Mouse (Mus musculus) testis, postnatal 14 days (tissue): ENCODE data around the gene Cenps.
"Not testable (repeated sequence)": the region's sequence is repeated elsewhere in the genome, so short reads cannot be mapped to it uniquely, and the experiment has no call there.

Experiments
- DNase-seq: peaks from one replicate; pipeline ENCODE4 v3.0.0; 2021; ENCODE audit warnings: low spot score

Cenps gene

GRCm38 (mm10) chr4:149136982-149137770, at the start of gene Cenps:
Cenps (minus strand) TSS chr4:149137629.
- peak; percentile 91 for DNase-seq

GRCm38 (mm10) chr4:149182755-149183154, 45.3 kb upstream of the Cenps start:
- DNase-seq, result no peak

DNA sequence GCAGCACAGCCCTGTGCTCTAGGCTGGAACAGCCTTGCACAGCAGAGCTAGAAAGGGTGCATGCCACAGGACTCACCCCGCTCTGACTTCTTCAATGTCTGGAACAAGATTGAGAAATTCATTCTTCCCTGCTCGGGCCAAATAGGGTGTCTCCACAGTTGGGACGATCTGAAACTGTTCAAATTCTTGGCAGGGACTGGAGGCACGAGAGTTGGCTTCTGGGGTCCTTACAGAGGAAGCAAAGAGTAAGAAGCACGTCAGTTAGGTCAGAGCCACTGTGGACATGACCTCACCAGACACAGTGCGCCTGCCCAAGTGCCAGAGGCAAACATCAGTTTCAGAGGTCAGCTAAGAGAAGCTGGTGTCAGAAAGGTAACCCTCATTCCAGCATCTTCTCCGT, 44.8 kb upstream of the Cenps start:
- DNase-seq, result no peak

- DNase-seq, result no peak
Observed at GRCm38 (mm10) chr4:149179573-149179972, 42.1 kb upstream of the Cenps start.

DNA sequence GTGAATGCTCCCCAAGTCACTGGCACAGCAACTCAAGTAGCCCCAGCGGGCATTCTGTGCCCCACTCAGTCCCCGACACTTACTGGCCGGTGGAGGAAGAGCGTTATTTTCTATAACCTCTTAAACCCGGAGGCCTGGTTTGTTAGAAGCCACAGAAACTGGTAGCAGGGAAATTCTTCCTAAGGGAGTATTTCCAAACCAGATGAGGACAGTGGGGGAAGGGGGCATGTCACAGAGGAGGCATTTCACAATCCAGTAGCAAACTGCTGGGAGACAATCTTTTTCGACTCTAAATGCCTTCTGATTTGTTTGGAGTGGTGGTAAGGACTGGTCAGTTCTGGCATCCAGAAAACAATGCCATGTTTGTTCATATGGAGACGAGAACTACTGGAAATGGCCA, 41.7 kb upstream of the Cenps start:
- no peak for DNase-seq

GRCm38 (mm10) chr4:149178328-149178727, 40.9 kb upstream of the Cenps start:
- DNase-seq, result no peak

DNA sequence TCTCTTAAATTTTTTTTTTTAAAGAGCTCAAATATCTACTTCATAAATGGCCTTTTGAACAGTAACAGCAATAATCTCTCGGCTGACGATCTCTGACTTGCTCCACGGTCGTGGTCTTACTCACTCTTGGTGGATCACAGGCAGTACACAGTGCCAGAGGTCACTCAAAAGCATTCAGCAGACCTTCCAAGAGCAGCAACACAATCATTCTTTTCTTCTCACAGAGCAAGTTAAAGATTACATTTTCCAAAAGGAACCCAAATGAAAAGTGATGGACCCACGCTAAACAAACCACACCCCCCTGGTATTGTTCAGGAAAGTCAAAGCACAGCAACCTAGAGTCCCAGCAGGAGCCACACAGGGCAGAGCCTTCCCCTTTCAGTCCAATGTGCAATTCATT, 39.6 kb upstream of the Cenps start:
- DNase-seq, result no peak

DNA sequence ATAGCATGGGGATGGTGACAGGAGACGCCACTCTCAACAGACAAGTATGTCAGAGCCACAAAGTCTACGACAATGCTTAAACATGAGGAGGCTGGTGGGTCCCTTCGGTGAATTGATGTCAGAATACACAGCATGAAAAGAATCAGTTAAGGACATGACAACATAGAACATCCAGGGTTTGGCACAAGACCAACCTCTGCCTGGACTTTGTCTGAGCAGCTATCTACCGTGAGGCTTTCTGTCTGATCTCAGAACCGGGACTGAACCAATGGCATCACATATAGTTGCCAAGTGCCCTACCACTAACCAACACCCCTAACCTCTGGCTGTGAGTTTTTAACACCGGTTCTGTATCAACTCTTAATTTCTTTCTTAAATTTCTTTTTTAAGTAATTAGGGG, 39.2 kb upstream of the Cenps start:
- no peak for DNase-seq

DNA sequence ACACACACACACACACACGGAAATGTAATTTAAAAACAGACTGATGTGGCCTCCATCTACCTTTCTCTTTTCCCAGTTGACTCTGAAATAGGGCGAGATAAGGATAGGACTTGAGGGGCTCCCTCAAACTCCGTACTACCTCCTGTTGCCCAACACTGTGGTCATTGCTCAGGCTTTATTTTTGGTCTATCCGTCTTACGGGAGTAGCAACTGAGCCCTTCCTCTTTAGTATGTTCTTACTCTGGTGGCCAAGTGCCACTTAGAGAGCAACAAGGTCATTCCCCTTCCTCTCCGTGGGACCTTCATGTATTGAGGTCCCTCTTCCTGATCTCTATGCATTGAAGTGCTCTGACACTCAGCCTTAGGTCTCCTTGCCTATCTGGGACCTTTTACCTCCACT, 36.2 kb upstream of the Cenps start:
- DNase-seq, result no peak

DNA sequence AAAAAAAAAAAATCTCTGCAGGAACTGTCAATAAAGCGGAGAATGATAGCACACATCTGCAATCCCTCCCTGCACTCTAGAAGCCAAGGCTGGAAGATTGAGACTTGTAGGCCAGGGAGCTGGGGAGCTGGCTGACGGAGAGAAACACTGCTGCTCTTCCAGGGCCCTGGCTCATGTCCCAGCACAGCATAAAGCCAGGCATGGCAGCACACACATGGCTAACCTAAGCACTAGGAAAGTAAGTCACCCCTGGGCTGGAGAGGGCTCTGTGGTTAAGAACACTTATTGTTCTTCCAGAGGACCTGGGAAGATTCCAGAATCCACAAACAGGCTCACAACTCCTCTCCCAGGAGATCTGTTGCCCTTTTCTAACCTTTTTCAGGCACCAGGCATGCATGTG, 35.2 kb upstream of the Cenps start:
- DNase-seq, result peak; percentile 39

- DNase-seq, result no peak
Observed at GRCm38 (mm10) chr4:149172083-149172482, 34.7 kb upstream of the Cenps start.

GRCm38 (mm10) chr4:149171581-149171981, 34.2 kb upstream of the Cenps start:
- DNase-seq, result no peak

DNA sequence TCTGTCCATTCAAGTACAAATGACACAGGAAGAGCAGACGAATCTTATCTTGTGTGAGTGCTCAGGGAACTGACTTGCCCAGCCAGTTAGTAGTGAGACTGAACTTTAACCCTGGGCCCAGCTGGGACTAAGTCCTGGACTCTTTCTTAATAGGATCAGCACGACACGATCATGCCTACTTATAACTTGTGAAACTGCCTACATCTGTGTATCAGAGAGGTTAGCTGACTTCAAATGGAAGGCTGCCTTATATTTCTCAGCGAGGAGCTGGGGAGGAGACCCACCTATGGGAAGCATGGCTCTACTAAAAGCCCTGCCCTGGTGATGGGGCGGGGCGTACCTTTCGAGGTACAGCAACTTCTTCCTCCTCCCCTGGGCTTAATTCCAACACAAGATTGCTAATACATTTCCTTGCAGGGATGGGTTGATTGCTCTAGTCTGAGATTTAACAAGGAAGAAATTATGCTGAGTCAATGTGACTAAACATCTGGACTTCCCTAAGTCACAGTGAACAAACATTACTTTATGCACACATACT, 33.0 kb upstream of the Cenps start:
- DNase-seq, result no peak

GRCm38 (mm10) chr4:149169926-149170325, 32.5 kb upstream of the Cenps start:
- not testable (repeated sequence) for DNase-seq

DNA sequence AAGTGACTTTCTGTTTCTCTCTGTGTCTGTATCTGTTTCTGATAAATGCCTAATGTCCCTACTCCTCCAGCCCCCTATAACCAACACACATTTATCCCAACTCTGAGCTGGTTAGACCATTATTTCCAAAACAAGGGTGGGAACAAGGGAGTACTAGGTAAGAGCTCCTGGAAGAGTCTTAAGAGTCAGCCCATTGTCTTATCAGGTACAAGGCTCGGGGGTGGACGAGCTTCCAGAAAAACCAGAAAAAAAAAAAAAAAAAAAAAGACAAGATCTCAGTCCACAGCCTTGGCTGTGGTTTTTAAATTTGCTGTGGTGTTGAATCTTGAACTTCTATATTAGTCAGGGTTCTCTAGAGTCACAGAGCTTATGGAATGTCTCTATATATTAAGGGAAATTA, 30.6 kb upstream of the Cenps start:
- DNase-seq, result no peak

GRCm38 (mm10) chr4:149166957-149167611, 29.7 kb upstream of the Cenps start:
- DNase-seq, result peak; percentile 49

DNA sequence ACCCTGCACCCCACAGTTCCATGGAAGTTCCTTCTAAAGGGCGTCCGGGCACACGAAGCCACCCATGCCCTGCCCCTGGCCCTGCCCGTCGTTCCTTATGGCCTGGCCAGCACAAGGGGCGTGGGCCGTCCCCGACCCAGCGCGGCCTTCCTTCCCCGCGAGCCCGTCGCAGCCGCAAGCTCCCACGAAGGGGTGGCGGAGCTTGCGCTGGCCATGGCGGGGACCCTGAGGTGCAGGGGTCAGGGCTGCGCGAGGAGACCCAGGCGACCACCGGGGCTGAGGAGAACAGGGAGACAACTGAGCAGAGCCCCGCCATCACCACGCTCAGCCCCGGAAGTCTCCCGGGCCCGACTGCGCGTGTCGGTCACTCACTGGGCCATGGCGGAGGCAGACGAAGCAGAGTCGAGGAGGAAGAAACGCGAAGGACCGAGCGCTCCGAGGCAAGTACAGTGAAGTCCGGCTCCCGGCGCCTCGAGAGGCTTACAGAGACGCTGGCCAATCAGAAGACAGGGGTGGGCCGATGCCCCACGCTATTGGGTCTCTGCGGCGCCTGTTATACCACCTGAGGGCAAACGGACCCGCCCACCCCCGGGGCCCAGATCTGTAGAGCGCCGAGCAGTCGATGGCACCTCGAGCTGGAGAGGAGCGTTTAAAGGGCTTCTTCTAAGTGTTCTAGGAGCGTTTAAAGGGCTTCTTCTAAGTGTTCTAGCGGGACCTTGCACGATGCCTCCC, 29.0 kb upstream of the Cenps start, which contains the start of gene Pgd:
TSS of gene Pgd (minus strand) at position 557 of the 732 bp plus-strand sequence.
- peak; percentile 99 for DNase-seq

- no peak for DNase-seq
Observed at GRCm38 (mm10) chr4:149164150-149164549, 26.7 kb upstream of the Cenps start.

- no peak for DNase-seq
Observed at GRCm38 (mm10) chr4:149163196-149163595, 25.8 kb upstream of the Cenps start.

GRCm38 (mm10) chr4:149161166-149161565, 23.7 kb upstream of the Cenps start:
- DNase-seq, result no peak

DNA sequence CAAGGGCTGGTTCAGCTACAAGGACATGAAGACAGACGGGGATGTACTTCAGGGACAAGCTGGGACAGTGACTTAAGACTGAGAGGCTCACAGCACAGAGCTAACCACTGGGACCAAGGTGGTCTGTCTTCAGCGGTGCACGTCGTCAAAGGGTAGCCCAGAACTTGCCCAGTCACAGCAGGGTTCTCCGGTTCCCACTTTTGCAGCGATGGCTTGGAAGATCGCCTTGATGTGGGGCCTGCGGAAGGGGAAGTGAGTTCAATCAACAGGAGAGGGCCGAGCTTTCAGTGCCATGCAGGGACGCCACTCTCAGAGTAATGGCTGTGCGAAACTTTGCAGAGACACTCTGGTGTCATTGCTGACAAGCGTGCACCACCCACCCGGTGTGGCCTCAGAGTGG, 22.5 kb upstream of the Cenps start:
- no peak for DNase-seq

- DNase-seq, result no peak
Observed at GRCm38 (mm10) chr4:149159203-149159602, 21.8 kb upstream of the Cenps start.
